Mouse (Mus musculus) lung, embryonic 14.5 days (tissue): ENCODE measurements around the gene Klkb1. TPM values are rescaled to one million over a fixed set of nuclear protein-coding genes. Genes with fewer than 3 reads are reported as not detected.

Source experiments
- ATAC-seq: fragments of 200-750 bp; cut with Nextera tagmentation; 2 replicates; pipeline ENCODE4 v1.8.0; 2017; ENCODE audit warnings: mild to moderate bottlenecking, moderate TSS enrichment, moderate library complexity; ENCODE audit not compliant: insufficient read depth
- DNase-seq: peaks from one replicate; pipeline ENCODE4 v3.0.0-alpha.2; 2015
- H3K27ac ChIP-seq: fragments of 300-500 bp; sonication (generic); 2 replicates; pipeline ENCODE4 v1.5.1; 2014; ENCODE audit warnings: low read depth, mild to moderate bottlenecking, moderate library complexity
- H3K27me3 ChIP-seq: fragments of 300-500 bp; sonication (generic); 2 replicates; pipeline ENCODE4 v1.6.1; 2014; ENCODE audit warnings: low read length, control low read depth; ENCODE audit not compliant: insufficient read depth
- H3K36me3 ChIP-seq: fragments of 300-500 bp; sonication (generic); 2 replicates; pipeline ENCODE4 v1.6.1; 2014; ENCODE audit warnings: control low read depth; ENCODE audit not compliant: insufficient read depth
- H3K4me1 ChIP-seq: fragments of 300-500 bp; sonication (generic); 2 replicates; pipeline ENCODE4 v1.6.1; 2014; ENCODE audit warnings: antibody characterized with exemption, control low read depth; ENCODE audit not compliant: insufficient read depth
- H3K4me2 ChIP-seq: fragments of 300-500 bp; sonication (generic); 2 replicates; pipeline ENCODE4 v1.6.1; 2014; ENCODE audit warnings: mild to moderate bottlenecking
- H3K4me3 ChIP-seq: fragments of 300-500 bp; sonication (generic); 2 replicates; pipeline ENCODE4 v1.5.1; 2014; ENCODE audit warnings: low read depth, low read length
- H3K9ac ChIP-seq: fragments of 300-500 bp; sonication (generic); 2 replicates; pipeline ENCODE4 v1.6.1; 2014
- H3K9me3 ChIP-seq: fragments of 300-500 bp; sonication (generic); 2 replicates; pipeline ENCODE4 v1.6.1; 2016; ENCODE audit warnings: low read depth, low read length, control low read depth
- CTCF ChIP-seq: IDR thresholded peaks from 2 replicates; pipeline ENCODE4 v1.5.1; 2016; ENCODE audit warnings: antibody characterized with exemption, low read depth
- WGBS: fragments of 180-500 bp; shearing (Covaris S2); extraction: QIAGEN DNeasy Blood & Tissue Kit; methylation state at CpG from one replicate; pipeline ENCODE4 v1.1.7; 2014; 5-methylcytosine and 5-hydroxymethylcytosine counted together
- polyA plus RNA-seq: library from polyadenylated mRNA; unstranded; fragments of >200 nt; fragmentation: Nextera tagmentation; extraction: Ambion mirVana; gene quantifications from 2 replicates; pipeline ENCODE4 v1.2.1, GENCODE M21; 2014

The Klkb1 gene
- not detected in 2 replicates for polyA plus RNA-seq

GRCm38 (mm10) chr8:45294687-45295086 lies at the start of gene Klkb1:
Klkb1 (minus strand) TSS chr8:45294859.
- no peak for DNase-seq
- no peak within 1 kb of the TSS for H3K4me2 ChIP-seq
- H3K4me1 ChIP-seq, result no peaks in the 10 kb centered on the region
- H3K27me3 ChIP-seq, result no peaks in the 10 kb centered on the region
- TF ChIP-seq CTCF, result no peak
- no peak within 1 kb of the TSS for H3K27ac ChIP-seq
- no peak within 1 kb of the TSS for H3K9ac ChIP-seq
- no peak within 1 kb of the TSS for H3K4me3 ChIP-seq
- ATAC-seq, result no peak
- WGBS, result 80% methylated on average over 7 of the region's 7 CpGs
- H3K36me3 ChIP-seq, result no peaks in the 10 kb centered on the region
- H3K9me3 ChIP-seq, result no peaks in the 10 kb centered on the region

GRCm38 (mm10) chr8:45344298-45344697 lies 49.6 kb upstream of the Klkb1 start:
- no peak for DNase-seq
- H3K36me3 ChIP-seq, result peaks cover 13% of the 10 kb centered on the region; the same call in 1 of the 2 replicates
- no peak overlapping the region for H3K27ac ChIP-seq
- H3K27me3 ChIP-seq, result no peaks in the 10 kb centered on the region
- no peak overlapping the region for H3K4me2 ChIP-seq
- no peak for TF ChIP-seq CTCF
- no peak overlapping the region for H3K9ac ChIP-seq
- no peak overlapping the region for H3K4me3 ChIP-seq
- no peaks in the 10 kb centered on the region for H3K4me1 ChIP-seq
- H3K9me3 ChIP-seq, result no peaks in the 10 kb centered on the region
- ATAC-seq, result no peak
- WGBS, result 88% methylated on average over 8 of the region's 8 CpGs

DNA sequence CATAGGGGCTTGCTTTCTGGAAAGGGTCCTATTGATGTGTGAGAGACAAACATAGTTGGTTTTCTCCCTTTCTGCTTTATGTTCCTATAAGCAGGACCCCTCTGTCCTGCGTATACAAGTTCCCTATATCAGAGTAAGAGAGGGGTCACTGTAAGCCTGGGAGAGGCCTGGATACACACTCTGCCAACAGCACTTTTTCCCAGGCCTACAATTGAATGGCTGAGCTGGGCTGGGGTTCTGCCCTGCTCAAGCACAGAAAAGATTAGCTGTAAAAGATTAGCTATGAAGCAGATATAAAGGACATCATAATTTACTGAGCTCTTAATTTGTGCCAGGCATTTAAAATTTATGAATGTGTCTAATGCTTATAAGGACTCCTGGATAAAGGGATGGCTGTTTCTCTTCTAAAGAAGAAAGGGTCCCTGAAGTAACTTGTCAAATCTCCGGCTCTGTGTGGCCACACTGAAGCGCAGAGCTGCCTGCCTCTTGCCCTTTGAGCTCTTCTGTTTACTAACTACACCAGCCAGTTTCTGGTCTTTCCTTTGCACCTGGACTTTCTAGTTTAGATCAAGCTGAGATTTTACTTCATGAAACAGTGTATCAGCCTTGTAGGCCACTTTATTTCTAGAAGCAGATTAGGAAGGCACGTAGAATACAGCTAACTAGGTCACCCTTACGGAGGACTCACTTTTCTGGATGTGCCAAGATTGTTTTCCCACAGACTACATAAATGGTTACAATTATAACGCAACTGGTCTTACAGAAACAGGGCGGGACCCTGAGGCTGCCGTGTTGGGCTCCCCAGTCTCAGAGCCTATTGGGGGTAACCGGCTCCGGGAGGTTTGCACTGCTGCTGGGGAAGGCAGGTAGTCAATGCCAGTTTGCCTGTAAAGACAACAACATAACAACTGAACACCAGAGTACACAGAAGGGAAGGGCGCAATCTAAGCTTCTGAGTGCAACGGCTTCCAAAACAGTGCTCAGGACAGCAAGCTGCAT lies 47.3 kb upstream of the Klkb1 start:
- no peak for TF ChIP-seq CTCF
- H3K27ac ChIP-seq, result no peak overlapping the region
- ATAC-seq, result no peak
- no peaks in the 10 kb centered on the region for H3K27me3 ChIP-seq
- H3K9me3 ChIP-seq, result no peaks in the 10 kb centered on the region
- no peak overlapping the region for H3K4me3 ChIP-seq
- peaks cover 11% of the 10 kb centered on the region; the same call in 1 of the 2 replicates for H3K36me3 ChIP-seq
- DNase-seq, result no peak
- no peak overlapping the region for H3K4me2 ChIP-seq
- H3K9ac ChIP-seq, result no peak overlapping the region
- no peaks in the 10 kb centered on the region for H3K4me1 ChIP-seq
- WGBS, result 82% methylated on average over 12 of the region's 12 CpGs

DNA sequence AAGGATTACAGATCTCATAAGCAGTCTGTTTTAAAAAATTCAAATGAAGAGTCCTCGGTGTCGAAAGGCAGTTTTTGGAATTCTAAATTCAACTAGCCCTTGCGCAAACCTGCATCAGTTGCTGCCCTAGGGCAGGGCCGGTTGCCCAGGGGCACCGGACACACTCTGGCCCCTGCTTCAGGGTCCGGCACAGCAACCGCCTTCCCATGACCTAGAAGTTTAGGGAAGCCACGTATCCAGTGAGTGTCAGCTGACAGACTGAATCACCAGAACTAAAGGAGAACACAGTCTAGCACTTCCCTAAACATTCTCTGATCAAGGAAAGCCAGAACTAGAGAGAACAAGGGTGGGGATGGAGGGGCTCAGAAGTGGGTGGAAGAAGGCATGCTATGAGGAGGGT lies 38.8 kb upstream of the Klkb1 start:
- DNase-seq (no peak), ATAC-seq (peak; percentile 52; the same call in 1 of the 2 replicates)
- H3K4me2 ChIP-seq, result peak overlapping the region; percentile 88
- peak overlapping the region; percentile 61 for H3K9ac ChIP-seq
- H3K9me3 ChIP-seq, result no peaks in the 10 kb centered on the region
- WGBS, result 4% methylated on average over 8 of the region's 8 CpGs
- peak overlapping the region; percentile 19; the same call in 1 of the 2 replicates for H3K27ac ChIP-seq
- no peaks in the 10 kb centered on the region for H3K27me3 ChIP-seq
- no peak for TF ChIP-seq CTCF
- no peaks in the 10 kb centered on the region for H3K36me3 ChIP-seq
- no peaks in the 10 kb centered on the region for H3K4me1 ChIP-seq
- H3K4me3 ChIP-seq, result peak overlapping the region; percentile 56

- H3K9ac ChIP-seq, result peak within 1 kb of the TSS; percentile 61
- TF ChIP-seq CTCF, result no peak
- WGBS, result 1% methylated on average over 42 of the region's 44 CpGs
- H3K27me3 ChIP-seq, result no peaks in the 10 kb centered on the region
- no peaks in the 10 kb centered on the region for H3K4me1 ChIP-seq
- peak within 1 kb of the TSS; percentile 88 for H3K4me2 ChIP-seq
- peak within 1 kb of the TSS; percentile 19; the same call in 1 of the 2 replicates for H3K27ac ChIP-seq
- peak; percentile 77 for DNase-seq
- no peaks in the 10 kb centered on the region for H3K9me3 ChIP-seq
- H3K4me3 ChIP-seq, result peak within 1 kb of the TSS; percentile 56
- H3K36me3 ChIP-seq, result no peaks in the 10 kb centered on the region
- peak; percentile 90 for ATAC-seq
Observed at GRCm38 (mm10) chr8:45332685-45333409, 38.2 kb upstream of the Klkb1 start, which contains the start of gene Cyp4v3. Cyp4v3 (minus strand) TSS chr8:45333216.

GRCm38 (mm10) chr8:45330856-45331255 lies 36.2 kb upstream of the Klkb1 start:
- H3K36me3 ChIP-seq, result no peaks in the 10 kb centered on the region

More at GRCm38 (mm10) chr8:45330856-45331255, 36.2 kb upstream of the Klkb1 start:
- no peak overlapping the region for H3K9ac ChIP-seq
- no peak for ATAC-seq
- H3K27me3 ChIP-seq, result no peaks in the 10 kb centered on the region
- H3K4me3 ChIP-seq, result no peak overlapping the region
- no peak for DNase-seq
- H3K9me3 ChIP-seq, result no peaks in the 10 kb centered on the region
- TF ChIP-seq CTCF, result no peak
- H3K27ac ChIP-seq, result no peak overlapping the region
- no peaks in the 10 kb centered on the region for H3K4me1 ChIP-seq
- 67% methylated on average over 3 of the region's 3 CpGs for whole genome bisulfite sequencing
- H3K4me2 ChIP-seq, result no peak overlapping the region
